In the genomic region with DNA sequence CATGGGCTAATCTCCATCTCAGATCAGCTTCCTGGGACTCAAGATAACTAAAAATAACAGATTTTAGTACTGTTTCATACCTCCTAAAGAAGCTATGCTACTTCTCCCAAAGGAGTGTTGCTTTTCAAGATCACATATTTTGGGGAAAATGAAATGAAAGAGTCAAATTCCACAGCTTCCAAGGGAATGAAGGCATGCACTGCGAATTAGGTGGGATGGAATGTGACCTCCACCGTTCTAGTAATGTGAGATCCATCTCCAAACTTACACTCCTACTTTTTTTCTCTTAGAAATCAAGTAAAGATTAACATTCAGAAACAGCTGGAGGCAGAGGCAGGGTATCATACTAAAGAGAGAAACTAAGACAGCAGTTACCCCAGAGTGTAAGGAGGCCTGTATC, we compare ENCODE assay signal across 25 mouse cellular contexts. TPM values are rescaled to one million over a fixed set of nuclear protein-coding genes. Genes with fewer than 3 reads are reported as not detected.
DNase-seq lines count a peak whose midpoint lies in the region; ATAC-seq and TF ChIP-seq lines count a peak whose summit lies in the region.
"Had no signal": no experiment of that assay in that cellular context is flagged by ENCODE, and none has a peak within 500 bp of the region (broad histone marks: within the 10 kb centered on the region; RNA-seq: fewer than 3 reads in every experiment).

No protein-coding gene starts in this region.

- no peaks in the 10 kb centered on the region for H3K4me1 ChIP-seq in kidney, postnatal 0 days (replicated peaks; ENCODE audit: insufficient read depth, low read length)
- no peaks in the 10 kb centered on the region for H3K4me1 ChIP-seq in kidney, embryonic 14.5 days (ENCODE audit: control insufficient read depth, insufficient read depth, low read length)
- H3K4me1 ChIP-seq in embryonic fibroblast, embryonic 13.5 days (ENCODE audit: control insufficient read depth, insufficient read depth, low read length) = peaks cover 3% of the 10 kb centered on the region; the same call in 1 of the 2 replicates
- H3K4me1 ChIP-seq: embryonic facial prominence, embryonic 15.5 days; forebrain, embryonic 12.5 days; hindbrain, embryonic 10.5 days; hindbrain, embryonic 13.5 days; intestine, embryonic 15.5 days had no signal

- H3K4me2 ChIP-seq in kidney, postnatal 0 days (ENCODE audit: low read length) = no peak overlapping the region
- no peak overlapping the region for H3K4me2 ChIP-seq in kidney, embryonic 14.5 days (replicated peaks; ENCODE audit: low read depth, low read length)
- H3K4me2 ChIP-seq: embryonic facial prominence, embryonic 15.5 days; forebrain, embryonic 12.5 days; forebrain, embryonic 15.5 days; heart, embryonic 11.5 days; hindbrain, embryonic 13.5 days; intestine, embryonic 15.5 days had no signal

- no peak overlapping the region for H3K4me3 ChIP-seq in kidney, postnatal 0 days (replicated peaks; ENCODE audit: low read depth, low read length)
- H3K4me3 ChIP-seq in kidney, embryonic 14.5 days (ENCODE audit: low read length) = no peak overlapping the region
- H3K4me3 ChIP-seq in embryonic fibroblast, embryonic 13.5 days (ENCODE audit: insufficient read depth, low read length) = no peak overlapping the region
- H3K4me3 ChIP-seq: embryonic facial prominence, embryonic 15.5 days; erythroblast, embryonic 14.5 days; forebrain, embryonic 12.5 days; forebrain, embryonic 15.5 days; hindbrain, embryonic 10.5 days; hindbrain, embryonic 13.5 days; intestine, embryonic 15.5 days had no signal

- TF ChIP-seq POLR2A in embryonic fibroblast, embryonic 13.5 days (IDR thresholded peaks at IDR 0.05; ENCODE audit: low read depth, low read length) = no peak

- no peak for TF ChIP-seq CTCF in kidney, postnatal 0 days (IDR thresholded peaks at IDR 0.05; ENCODE audit: low read depth)
- TF ChIP-seq CTCF in embryonic fibroblast, embryonic 13.5 days (IDR thresholded peaks at IDR 0.05; ENCODE audit: borderline replicate concordance, insufficient read depth, low read length) = no peak

- no peak overlapping the region for H3K9ac ChIP-seq in kidney, postnatal 0 days (ENCODE audit: low read depth, low read length)
- H3K9ac ChIP-seq in kidney, embryonic 14.5 days (ENCODE audit: low read depth, low read length) = no peak overlapping the region
- H3K9ac ChIP-seq: embryonic facial prominence, embryonic 15.5 days; forebrain, embryonic 12.5 days; forebrain, embryonic 15.5 days; hindbrain, embryonic 13.5 days; intestine, embryonic 15.5 days had no signal

- peak; percentile 4 for DNase-seq in kidney, postnatal 0 days (ENCODE audit: low spot score)
- peak; percentile 12 for DNase-seq in Muller cell, postnatal 12 days (ENCODE audit: inconsistent ontology term)
- DNase-seq in frontal cortex, postnatal 10 days (ENCODE audit: low spot score in 2 of 2) = no peak
- no peak for DNase-seq in cerebellum, adult 11 months
- DNase-seq: adrenal gland, postnatal 10 days; adrenal gland, postnatal 36 days; cerebellum, adult 2 months; cerebellum, adult 9-11 months; cerebellum, postnatal 25 days; gastrocnemius, postnatal 10 days; gastrocnemius, postnatal 36 days; heart, postnatal 36 days had no signal

- no peak overlapping the region for H3K27ac ChIP-seq in kidney, postnatal 0 days
- H3K27ac ChIP-seq in kidney, embryonic 14.5 days (ENCODE audit: low read depth, low read length) = no peak overlapping the region
- H3K27ac ChIP-seq in embryonic fibroblast, embryonic 13.5 days (ENCODE audit: insufficient read depth, low read length) = peak overlapping the region; percentile 50
- H3K27ac ChIP-seq: embryonic facial prominence, embryonic 15.5 days; forebrain, embryonic 12.5 days; forebrain, embryonic 15.5 days; hindbrain, embryonic 10.5 days; hindbrain, embryonic 13.5 days; intestine, embryonic 15.5 days had no signal

- no peaks in the 10 kb centered on the region for H3K9me3 ChIP-seq in kidney, postnatal 0 days (replicated peaks; ENCODE audit: low read length)
- H3K9me3 ChIP-seq in kidney, embryonic 14.5 days (ENCODE audit: control insufficient read depth, low read length) = no peaks in the 10 kb centered on the region
- H3K9me3 ChIP-seq: embryonic facial prominence, embryonic 15.5 days; forebrain, embryonic 12.5 days; forebrain, embryonic 15.5 days; hindbrain, embryonic 10.5 days; hindbrain, embryonic 13.5 days; intestine, embryonic 15.5 days had no signal

- H3K36me3 ChIP-seq in kidney, postnatal 0 days (ENCODE audit: insufficient read depth, low read length) = no peaks in the 10 kb centered on the region
- H3K36me3 ChIP-seq in kidney, embryonic 14.5 days (ENCODE audit: control insufficient read depth, insufficient read depth, low read length) = no peaks in the 10 kb centered on the region
- H3K36me3 ChIP-seq: embryonic facial prominence, embryonic 15.5 days; forebrain, embryonic 12.5 days; forebrain, embryonic 15.5 days; hindbrain, embryonic 10.5 days; hindbrain, embryonic 13.5 days; intestine, embryonic 15.5 days had no signal

- no peaks in the 10 kb centered on the region for H3K27me3 ChIP-seq in kidney, postnatal 0 days (ENCODE audit: insufficient read depth, low read length)
- H3K27me3 ChIP-seq in kidney, embryonic 14.5 days (ENCODE audit: control insufficient read depth, insufficient read depth, low read length) = no peaks in the 10 kb centered on the region
- H3K27me3 ChIP-seq: embryonic facial prominence, embryonic 15.5 days; forebrain, embryonic 12.5 days; forebrain, embryonic 15.5 days; hindbrain, embryonic 13.5 days; intestine, embryonic 15.5 days had no signal

- no peak for ATAC-seq in kidney, postnatal 0 days (replicated peaks; ENCODE audit: low FRiP score, low read depth)
- no peak for ATAC-seq in kidney, embryonic 14.5 days (ENCODE audit: low FRiP score, low TSS enrichment)
- ATAC-seq: forebrain, embryonic 15.5 days; hindbrain, embryonic 16.5 days; intestine, embryonic 15.5 days; Patski had no signal

- WGBS in kidney, postnatal 0 days = 14% methylated on average over 2 of the region's 2 CpGs
- WGBS in kidney, embryonic 14.5 days = 46% methylated on average over 2 of the region's 2 CpGs

RNA-seq across cellular contexts. Expression of gene Grm1, which starts 49.9 kb away (rescaled TPM):
- not detected in 2 replicates for polyA plus RNA-seq in kidney, postnatal 0 days (2015; fragmentation: Nextera tagmentation; extraction: Ambion mirVana)
- not detected in 2 replicates for polyA plus RNA-seq in kidney, embryonic 14.5 days (2014; fragmentation: Nextera tagmentation; extraction: Ambion mirVana)
- polyA plus RNA-seq in embryonic fibroblast, embryonic 13.5 days (2011; ENCODE audit: insufficient read length, low read depth, missing spikeins) = not detected in 2 replicates
- polyA plus RNA-seq: heart, embryonic 11.5 days; heart, embryonic 14.5 days; Patski had no signal

Comparison
In these comparisons a context has a peak if more than half of its experiments do, and no peak if none do; other contexts are left out.
1. DNase-seq: peak in kidney, postnatal 0 days (single experiment) and Muller cell, postnatal 12 days (single experiment); none in frontal cortex, postnatal 10 days (0 of 2) and cerebellum, adult 11 months (single experiment).